7 mouse cellular contexts compared by ENCODE assay signal in the genomic region with DNA sequence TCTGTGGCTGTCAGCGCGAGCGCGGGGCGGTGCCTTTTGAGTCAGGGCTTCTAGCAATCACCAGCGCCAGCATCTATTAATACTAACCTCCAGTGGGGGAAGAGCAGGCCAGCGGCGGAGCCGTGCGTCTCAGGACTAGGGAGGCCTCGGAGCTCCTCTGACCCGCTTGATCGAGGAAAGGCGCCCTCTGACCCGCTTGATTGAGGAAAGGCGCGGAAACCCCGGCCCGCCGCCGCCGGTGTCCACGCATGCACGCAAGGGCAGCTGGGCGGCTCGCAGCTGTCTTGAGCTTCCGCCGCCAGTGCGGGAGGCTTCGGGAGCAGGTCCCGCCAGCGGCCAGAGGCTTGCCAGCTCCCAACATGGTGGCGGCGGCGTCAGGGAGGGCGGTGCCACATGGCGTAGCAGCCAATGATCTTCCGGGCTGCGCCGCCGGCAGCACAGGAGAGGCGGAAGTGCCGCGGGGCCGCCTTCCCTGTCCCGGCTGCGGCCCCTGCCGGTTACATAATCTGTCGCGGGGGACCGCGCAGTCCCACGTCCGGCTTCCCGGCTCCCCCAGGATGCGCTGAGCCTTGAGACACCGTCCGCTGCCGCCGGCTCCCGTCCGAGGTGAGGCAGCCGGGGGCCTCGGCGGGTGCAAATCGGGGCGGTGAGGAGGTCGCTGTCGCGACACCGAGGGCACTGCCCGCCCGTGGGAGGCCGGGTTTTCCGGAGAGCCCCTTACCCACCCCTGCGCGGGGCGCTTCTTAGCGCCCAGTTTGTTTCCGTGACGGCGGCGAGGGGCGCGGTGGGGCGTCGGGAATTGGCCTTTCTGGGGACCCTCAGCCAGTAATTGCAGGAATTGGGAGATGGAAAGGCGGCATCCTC. TPM values are rescaled to one million over a fixed set of nuclear protein-coding genes. Genes with fewer than 3 reads are reported as not detected.
DNase-seq lines count a peak whose midpoint lies in the region; ATAC-seq and TF ChIP-seq lines count a peak whose summit lies in the region.

A gene (minus strand): TSS at position 361 of the 864 bp plus-strand sequence.
A gene (plus strand): TSS at position 448 of the 864 bp plus-strand sequence.

- TF ChIP-seq POLR2A in kidney, adult 2 months (IDR thresholded peaks at IDR 0.05; ENCODE audit: low read depth, low read length) = peak; percentile 37
- peak; percentile 41 for TF ChIP-seq POLR2A in spleen, adult 2 months (IDR thresholded peaks at IDR 0.05; ENCODE audit: low read depth, low read length)

- H3K9me3 ChIP-seq in embryonic facial prominence, embryonic 11.5 days (replicated peaks; ENCODE audit: control insufficient read depth, low read length) = no peaks in the 10 kb centered on the region
- H3K9me3 ChIP-seq in limb, embryonic 12.5 days = no peaks in the 10 kb centered on the region
- no peaks in the 10 kb centered on the region for H3K9me3 ChIP-seq in midbrain, embryonic 15.5 days

- peak within 1 kb of the TSS; percentile 84 for H3K9ac ChIP-seq in embryonic facial prominence, embryonic 11.5 days (replicated peaks; ENCODE audit: low read length)
- peak within 1 kb of the TSS; percentile 85 for H3K9ac ChIP-seq in limb, embryonic 12.5 days (replicated peaks)
- peak within 1 kb of the TSS; percentile 85 for H3K9ac ChIP-seq in midbrain, embryonic 15.5 days

- no peaks in the 10 kb centered on the region for H3K27me3 ChIP-seq in embryonic facial prominence, embryonic 11.5 days (ENCODE audit: control insufficient read depth, insufficient read depth, low read length)
- no peaks in the 10 kb centered on the region for H3K27me3 ChIP-seq in kidney, adult 2 months (replicated peaks; ENCODE audit: control insufficient read depth, insufficient read depth, low read length)
- no peaks in the 10 kb centered on the region for H3K27me3 ChIP-seq in limb, embryonic 12.5 days
- H3K27me3 ChIP-seq in midbrain, embryonic 15.5 days (replicated peaks) = no peaks in the 10 kb centered on the region
- no peaks in the 10 kb centered on the region for H3K27me3 ChIP-seq in spleen, adult 2 months (ENCODE audit: control insufficient read depth, insufficient read depth, low read length)

- ATAC-seq in embryonic facial prominence, embryonic 11.5 days (replicated peaks; ENCODE audit: insufficient number of reproducible peaks, low FRiP score, low TSS enrichment, low read depth) = peak; percentile 98
- peak; percentile 99 for ATAC-seq in limb, embryonic 12.5 days (ENCODE audit: insufficient number of reproducible peaks, insufficient read depth, low FRiP score, low TSS enrichment, low read depth)
- ATAC-seq in midbrain, embryonic 15.5 days (replicated peaks) = peak; percentile 98

- H3K36me3 ChIP-seq in embryonic facial prominence, embryonic 11.5 days (replicated peaks; ENCODE audit: control insufficient read depth, insufficient read depth, low read depth, low read length) = no peaks in the 10 kb centered on the region
- H3K36me3 ChIP-seq in kidney, adult 2 months (ENCODE audit: control insufficient read depth, insufficient read depth, low read length) = no peaks in the 10 kb centered on the region
- H3K36me3 ChIP-seq in limb, embryonic 12.5 days = peaks cover 3% of the 10 kb centered on the region
- no peaks in the 10 kb centered on the region for H3K36me3 ChIP-seq in midbrain, embryonic 15.5 days (replicated peaks)
- no peaks in the 10 kb centered on the region for H3K36me3 ChIP-seq in spleen, adult 2 months (ENCODE audit: control insufficient read depth, insufficient read depth, low read length)

- peak within 1 kb of the TSS; percentile 53 for H3K4me2 ChIP-seq in embryonic facial prominence, embryonic 11.5 days (ENCODE audit: low read depth, low read length)
- H3K4me2 ChIP-seq in limb, embryonic 12.5 days = peak within 1 kb of the TSS; percentile 67
- H3K4me2 ChIP-seq in midbrain, embryonic 15.5 days = peak within 1 kb of the TSS; percentile 69

- H3K4me1 ChIP-seq in embryonic facial prominence, embryonic 11.5 days (ENCODE audit: control insufficient read depth, insufficient read depth, low read length) = no peaks in the 10 kb centered on the region; the same call in 1 of the 2 replicates
- H3K4me1 ChIP-seq in kidney, adult 2 months (ENCODE audit: control insufficient read depth, insufficient read depth, low read length) = peaks cover 3% of the 10 kb centered on the region; the same call in 1 of the 2 replicates
- peaks cover 9% of the 10 kb centered on the region for H3K4me1 ChIP-seq in limb, embryonic 12.5 days (replicated peaks)
- H3K4me1 ChIP-seq in midbrain, embryonic 15.5 days = peaks cover 32% of the 10 kb centered on the region
- H3K4me1 ChIP-seq in spleen, adult 2 months (ENCODE audit: control insufficient read depth, insufficient read depth, insufficient read length) = peaks cover 18% of the 10 kb centered on the region; the same call in 1 of the 2 replicates

- peak within 1 kb of the TSS; percentile 89 for H3K4me3 ChIP-seq in embryonic facial prominence, embryonic 11.5 days (ENCODE audit: low read depth, low read length)
- peak within 1 kb of the TSS; percentile 85 for H3K4me3 ChIP-seq in kidney, adult 2 months (ENCODE audit: insufficient read depth, low read depth, low read length)
- peak within 1 kb of the TSS; percentile 90 for H3K4me3 ChIP-seq in limb, embryonic 12.5 days (replicated peaks)
- H3K4me3 ChIP-seq in midbrain, embryonic 15.5 days = peak within 1 kb of the TSS; percentile 87
- H3K4me3 ChIP-seq in spleen, adult 2 months (ENCODE audit: extremely low read depth, insufficient read depth, insufficient read length) = peak within 1 kb of the TSS; percentile 92

- DNase-seq in adrenal gland, postnatal 14 days = peak; percentile 97
- peak; percentile 95 for DNase-seq in embryonic facial prominence, embryonic 11.5 days (ENCODE audit: low spot score)
- peak; percentile 97 for DNase-seq in heart, adult 18-20 months
- peak; percentile 96 for DNase-seq in kidney, adult 2 months
- DNase-seq in spleen, adult 2 months (ENCODE audit: low read depth in 1 of 2, low spot score in 2 of 2) = peak; percentile 77 to 94

- peak within 1 kb of the TSS; percentile 76 for H3K27ac ChIP-seq in embryonic facial prominence, embryonic 11.5 days (replicated peaks; ENCODE audit: low read depth, low read length)
- peak within 1 kb of the TSS; percentile 92 for H3K27ac ChIP-seq in kidney, adult 2 months (ENCODE audit: insufficient read depth, low read depth, low read length)
- H3K27ac ChIP-seq in limb, embryonic 12.5 days = peak within 1 kb of the TSS; percentile 88
- H3K27ac ChIP-seq in midbrain, embryonic 15.5 days = peak within 1 kb of the TSS; percentile 93
- peak within 1 kb of the TSS; percentile 92 for H3K27ac ChIP-seq in spleen, adult 2 months (ENCODE audit: insufficient read depth, low read length)

- under 1% methylated on average over 84 of the region's 88 CpGs for WGBS in embryonic facial prominence, embryonic 11.5 days
- WGBS in kidney, adult 2 months = under 1% methylated on average over 88 of the region's 88 CpGs
- under 1% methylated on average over 88 of the region's 88 CpGs for WGBS in limb, embryonic 12.5 days
- under 1% methylated on average over 88 of the region's 88 CpGs for WGBS in midbrain, embryonic 15.5 days
- under 1% methylated on average over 88 of the region's 88 CpGs for WGBS in spleen, adult 2 months

- TF ChIP-seq CTCF in kidney, adult 2 months (conservative IDR thresholded peaks at IDR 0.05; ENCODE audit: insufficient read depth, insufficient read length, low read depth, low read length) = no peak
- TF ChIP-seq CTCF in spleen, adult 2 months (IDR thresholded peaks at IDR 0.05; ENCODE audit: extremely low read depth, insufficient read depth, insufficient read length, insufficient replicate concordance) = peak; percentile 28; the same call in 1 of the 2 replicates

RNA-seq across cellular contexts. Expression of the first gene that starts in this region (rescaled TPM):
- total RNA-seq in adrenal gland, postnatal 14 days (2021) = 15.6 and 20.1 TPM in 2 replicates
- polyA plus RNA-seq in embryonic facial prominence, embryonic 11.5 days (2014; fragmentation: Nextera tagmentation; extraction: Ambion mirVana) = 6.8 and 7.3 TPM in 2 replicates
- 10 to 100 TPM in 1 of 2 experiments, 1 to 10 TPM in 1; 9.6 to 10.7 TPM for total RNA-seq in heart, adult 18-20 months (2021)
- 2.2 and 2.5 TPM in 2 replicates for polyA plus RNA-seq in kidney, adult 2 months (2012; rRNA removed)
- polyA plus RNA-seq in limb, embryonic 12.5 days (2016; fragmentation: Nextera tagmentation; extraction: Ambion mirVana) = 5.6 and 7.5 TPM in 2 replicates
- polyA plus RNA-seq in midbrain, embryonic 15.5 days (2015; fragmentation: Nextera tagmentation; extraction: Ambion mirVana) = 19.0 and 19.2 TPM in 2 replicates
- polyA plus RNA-seq in spleen, adult 2 months (2012; rRNA removed) = 3.1 and 3.5 TPM in 2 replicates

RNA-seq across cellular contexts. Expression of the second gene that starts in this region (rescaled TPM):
- 0.86 and 1.4 TPM in 2 replicates for total RNA-seq in adrenal gland, postnatal 14 days (2021)
- polyA plus RNA-seq in embryonic facial prominence, embryonic 11.5 days (2014; fragmentation: Nextera tagmentation; extraction: Ambion mirVana) = 1.6 and 4.4 TPM in 2 replicates
- not detected for total RNA-seq in heart, adult 18-20 months (2021)
- polyA plus RNA-seq in kidney, adult 2 months (2012; rRNA removed) = not detected in 2 replicates
- polyA plus RNA-seq in limb, embryonic 12.5 days (2016; fragmentation: Nextera tagmentation; extraction: Ambion mirVana) = 0.93 and 2.4 TPM in 2 replicates
- polyA plus RNA-seq in midbrain, embryonic 15.5 days (2015; fragmentation: Nextera tagmentation; extraction: Ambion mirVana) = 1.0 and 2.9 TPM in 2 replicates
- polyA plus RNA-seq in spleen, adult 2 months (2012; rRNA removed) = not detected in 2 replicates

Comparison
In these comparisons a context has a peak if more than half of its experiments do, and no peak if none do; other contexts are left out.
1. Peak in every context shown above with its lines: DNase-seq, ATAC-seq, H3K4me3 ChIP-seq and H3K27ac ChIP-seq.